Mouse (Mus musculus) layer of hippocampus, adult 8-10 months (tissue): ENCODE results near the gene Vmn1r124. TPM values are rescaled to one million over a fixed set of nuclear protein-coding genes. Genes with fewer than 3 reads are reported as not detected.
"Not testable (repeated sequence)": the region's sequence is repeated elsewhere in the genome, so short reads cannot be mapped to it uniquely, and the experiment has no call there.

Source experiments
- DNase-seq, 2 experiments: peaks; one replicate each; pipeline ENCODE4 v3.0.0; 2022; ENCODE audit warnings: low spot score in 2 of 2
- total RNA-seq, 4 experiments: library from RNA; stranded (reverse); gene quantifications; 2 replicates each; pipeline ENCODE4 v1.2.4; 2022

Gene Vmn1r124
- not detected for total RNA-seq

GRCm38 (mm10) chr7:21260517-21260916, at the start of gene Vmn1r124:
Gene Vmn1r124 (minus strand): TSS chr7:21260617.
- DNase-seq: not testable (repeated sequence)

- not testable (repeated sequence) for DNase-seq
Observed at GRCm38 (mm10) chr7:21301367-21301766, 41.0 kb upstream of the Vmn1r124 start, which contains the start of gene Vmn1r126. Gene Vmn1r126 (minus strand): TSS chr7:21301467.

DNA sequence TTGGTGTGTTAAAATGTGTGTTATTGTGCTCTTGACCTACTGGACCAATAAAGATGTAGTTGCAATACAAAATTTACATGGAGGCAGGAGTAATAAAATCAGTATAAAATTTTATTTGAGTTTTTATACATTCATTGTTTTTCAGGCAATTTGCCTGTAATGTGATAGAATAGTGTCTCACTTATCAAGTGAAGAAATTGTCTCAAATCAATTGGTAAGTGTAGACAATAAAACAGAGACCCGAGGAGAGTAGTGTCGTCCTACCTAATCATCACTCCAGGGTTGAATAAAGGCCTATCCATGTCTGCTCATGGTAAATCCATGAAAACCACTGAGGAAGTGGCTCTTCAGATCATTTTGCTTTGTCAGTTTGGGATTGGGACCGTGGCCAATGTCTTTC, 11.5 kb upstream of the Vmn1r124 start, which contains the start of gene Vmn1r125:
Gene Vmn1r125, plus strand, starts transcription at position 301 of the 400 bp plus-strand sequence.
- DNase-seq: not testable (repeated sequence)

Other genes starting within 250 kb of the Vmn1r124 start
- not detected for gene Vmn1r119, start 248.2 kb downstream of the Vmn1r124 start, total RNA-seq
- gene Vmn1r120, start 206.8 kb downstream of the Vmn1r124 start, total RNA-seq: not detected
- gene Vmn1r121, start 162.1 kb downstream of the Vmn1r124 start, total RNA-seq: not detected
- not detected for gene Vmn1r122, start 126.5 kb downstream of the Vmn1r124 start, total RNA-seq
- not detected for gene Vmn1r123, start 98.4 kb downstream of the Vmn1r124 start, total RNA-seq
- not detected for gene Gm5157, start 70.2 kb downstream of the Vmn1r124 start, total RNA-seq
- gene Vmn1r125, start 11.6 kb upstream of the Vmn1r124 start, total RNA-seq: not detected
- gene Vmn1r126, start 40.9 kb upstream of the Vmn1r124 start, total RNA-seq: not detected
- not detected for gene Vmn1r127, start 59.2 kb upstream of the Vmn1r124 start, total RNA-seq
- gene Vmn1r128, start 88.8 kb upstream of the Vmn1r124 start, total RNA-seq: not detected
- gene Vmn1r129, start 100.7 kb upstream of the Vmn1r124 start, total RNA-seq: not detected
- gene Gm6882, start 172.1 kb upstream of the Vmn1r124 start, total RNA-seq: not detected